Mouse (Mus musculus) stomach, embryonic 14.5 days (tissue): ENCODE measurements around the gene Sbf1. TPM values are rescaled to one million over a fixed set of nuclear protein-coding genes. Genes with fewer than 3 reads are reported as not detected.

ENCODE experiments used
- ATAC-seq: fragments of 200-750 bp; cut with Nextera tagmentation; 2 replicates; pipeline ENCODE4 v1.8.0; 2017; ENCODE audit warnings: low read depth, moderate TSS enrichment; ENCODE audit not compliant: insufficient number of reproducible peaks, insufficient read depth, low FRiP score
- H3K27ac ChIP-seq: fragments of 300-500 bp; sonication (generic); 2 replicates; pipeline ENCODE4 v1.5.1; 2014; ENCODE audit warnings: mild to moderate bottlenecking, low read length, moderate library complexity, mixed read lengths
- H3K27me3 ChIP-seq: fragments of 300-500 bp; sonication (generic); 2 replicates; pipeline ENCODE4 v1.6.1; 2014; ENCODE audit warnings: low read length, control low read depth, mixed read lengths; ENCODE audit not compliant: control insufficient read depth, insufficient read depth
- H3K36me3 ChIP-seq: fragments of 300-500 bp; sonication (generic); 2 replicates; pipeline ENCODE4 v1.6.1; 2014; ENCODE audit warnings: mild to moderate bottlenecking, control low read depth, low read length, moderate library complexity, mixed read lengths; ENCODE audit not compliant: control insufficient read depth, insufficient read depth
- H3K4me1 ChIP-seq: fragments of 300-500 bp; sonication (generic); 2 replicates; pipeline ENCODE4 v1.6.1; 2014; ENCODE audit warnings: low read length, control low read depth, mixed read lengths; ENCODE audit not compliant: control insufficient read depth, insufficient read depth
- H3K4me2 ChIP-seq: fragments of 300-500 bp; sonication (generic); replicated peaks from 2 replicates; pipeline ENCODE4 v1.6.1; 2014; ENCODE audit warnings: low read depth, low read length, control low read depth
- H3K4me3 ChIP-seq: fragments of 300-500 bp; sonication (generic); 2 replicates; pipeline ENCODE4 v1.5.1; 2014; ENCODE audit warnings: low read depth, low read length, control low read depth
- H3K9ac ChIP-seq: fragments of 300-500 bp; sonication (generic); replicated peaks from 2 replicates; pipeline ENCODE4 v1.6.1; 2014; ENCODE audit warnings: low read depth, mild to moderate bottlenecking, control low read depth, low read length, moderate library complexity, mixed read lengths
- H3K9me3 ChIP-seq: fragments of 300-500 bp; sonication (generic); 2 replicates; pipeline ENCODE4 v1.6.1; 2016; ENCODE audit warnings: low read depth, low read length, control low read depth; ENCODE audit not compliant: control insufficient read depth
- WGBS: fragments of 180-500 bp; shearing (Covaris S2); extraction: QIAGEN DNeasy Blood & Tissue Kit; methylation state at CpG from one replicate; pipeline ENCODE4 v1.1.7; 2014; 5-methylcytosine and 5-hydroxymethylcytosine counted together
- polyA plus RNA-seq: library from polyadenylated mRNA; unstranded; fragments of >200 nt; fragmentation: Nextera tagmentation; extraction: Ambion mirVana; gene quantifications from 2 replicates; pipeline ENCODE4 v1.2.1, GENCODE M21; 2014

Gene Sbf1
- polyA plus RNA-seq, 1 experiment from 2014 or later = 63.0 TPM

DNA sequence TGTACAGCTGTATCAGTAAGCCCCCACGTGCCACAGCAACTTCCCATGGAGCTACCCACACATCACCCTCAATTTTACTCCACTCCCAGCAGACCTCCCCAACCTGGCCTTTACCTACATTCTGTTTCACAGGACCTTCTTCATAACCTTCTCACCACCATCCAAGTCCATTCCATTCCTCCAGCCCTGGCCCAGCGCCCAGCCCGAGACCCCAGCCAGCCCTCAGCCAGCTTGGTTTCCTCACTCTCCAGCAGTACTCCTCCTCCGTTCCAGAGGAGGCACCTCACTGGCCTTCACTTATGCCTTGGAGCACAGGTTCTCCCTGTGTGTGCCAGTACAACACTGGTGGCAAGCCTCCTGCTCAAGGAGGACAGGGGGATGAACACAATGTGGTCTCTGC, 1.8 kb downstream of the Sbf1 start:
- no peaks in the 10 kb centered on the region for H3K9me3 ChIP-seq
- 55% methylated on average over 4 of the region's 4 CpGs for WGBS
- H3K9ac ChIP-seq = no peak overlapping the region
- H3K4me1 ChIP-seq = peaks cover 21% of the 10 kb centered on the region
- no peaks in the 10 kb centered on the region for H3K27me3 ChIP-seq
- H3K4me3 ChIP-seq = no peak overlapping the region
- no peak overlapping the region for H3K27ac ChIP-seq
- no peaks in the 10 kb centered on the region for H3K36me3 ChIP-seq
- no peak for ATAC-seq
- 0 out of 2 replicates have a peak overlapping the region, but pooled peaks have one; percentile 75 for H3K4me2 ChIP-seq

GRCm38 (mm10) chr15:89309962-89310498, 5.1 kb downstream of the Sbf1 start:
- peaks cover 19% of the 10 kb centered on the region for H3K36me3 ChIP-seq
- no peak for ATAC-seq
- no peak overlapping the region for H3K9ac ChIP-seq
- H3K4me3 ChIP-seq = no peak overlapping the region
- no peak overlapping the region for H3K4me2 ChIP-seq
- peaks cover 21% of the 10 kb centered on the region for H3K4me1 ChIP-seq
- no peak overlapping the region for H3K27ac ChIP-seq
- WGBS = 71% methylated on average over 6 of the region's 6 CpGs
- no peaks in the 10 kb centered on the region for H3K9me3 ChIP-seq
- H3K27me3 ChIP-seq = no peaks in the 10 kb centered on the region

GRCm38 (mm10) chr15:89308406-89309139, 6.5 kb downstream of the Sbf1 start:
- Histone ChIP-seq H3K4me2 (no peak overlapping the region), H3K4me3 (no peak overlapping the region), H3K9ac (no peak overlapping the region), H3K27me3 (no peaks in the 10 kb centered on the region), H3K4me1 (peaks cover 13% of the 10 kb centered on the region; the same call in 1 of the 2 replicates), H3K36me3 (peaks cover 28% of the 10 kb centered on the region), H3K27ac (no peak overlapping the region), H3K9me3 (no peaks in the 10 kb centered on the region)
- ATAC-seq = no peak
- 80% methylated on average over 7 of the region's 7 CpGs for WGBS

GRCm38 (mm10) chr15:89307461-89307860, 7.7 kb downstream of the Sbf1 start:
- Histone ChIP-seq H3K9ac (no peak overlapping the region), H3K36me3 (peaks cover 39% of the 10 kb centered on the region), H3K4me2 (no peak overlapping the region), H3K9me3 (no peaks in the 10 kb centered on the region), H3K4me1 (peaks cover 2% of the 10 kb centered on the region; the same call in 1 of the 2 replicates), H3K4me3 (no peak overlapping the region), H3K27me3 (no peaks in the 10 kb centered on the region), H3K27ac (no peak overlapping the region)
- 91% methylated on average over 13 of the region's 13 CpGs for WGBS
- ATAC-seq = no peak

- H3K9me3 ChIP-seq = no peaks in the 10 kb centered on the region
- H3K9ac ChIP-seq = no peak overlapping the region
- 79% methylated on average over 1 of the region's 1 CpGs for WGBS
- H3K4me1 ChIP-seq = no peaks in the 10 kb centered on the region
- peaks cover 53% of the 10 kb centered on the region for H3K36me3 ChIP-seq
- H3K4me2 ChIP-seq = no peak overlapping the region
- H3K27ac ChIP-seq = no peak overlapping the region
- no peak for ATAC-seq
- no peak overlapping the region for H3K4me3 ChIP-seq
- H3K27me3 ChIP-seq = no peaks in the 10 kb centered on the region
These were observed 9.1 kb downstream of the Sbf1 start for GRCm38 (mm10) chr15:89305966-89306365.

GRCm38 (mm10) chr15:89300600-89300999, 14.5 kb downstream of the Sbf1 start:
- Histone ChIP-seq H3K9ac (no peak overlapping the region), H3K4me3 (no peak overlapping the region), H3K4me2 (no peak overlapping the region), H3K9me3 (no peaks in the 10 kb centered on the region), H3K27ac (no peak overlapping the region), H3K36me3 (peaks cover 67% of the 10 kb centered on the region), H3K27me3 (no peaks in the 10 kb centered on the region), H3K4me1 (no peaks in the 10 kb centered on the region)
- 95% methylated on average over 8 of the region's 8 CpGs for WGBS
- no peak for ATAC-seq

DNA sequence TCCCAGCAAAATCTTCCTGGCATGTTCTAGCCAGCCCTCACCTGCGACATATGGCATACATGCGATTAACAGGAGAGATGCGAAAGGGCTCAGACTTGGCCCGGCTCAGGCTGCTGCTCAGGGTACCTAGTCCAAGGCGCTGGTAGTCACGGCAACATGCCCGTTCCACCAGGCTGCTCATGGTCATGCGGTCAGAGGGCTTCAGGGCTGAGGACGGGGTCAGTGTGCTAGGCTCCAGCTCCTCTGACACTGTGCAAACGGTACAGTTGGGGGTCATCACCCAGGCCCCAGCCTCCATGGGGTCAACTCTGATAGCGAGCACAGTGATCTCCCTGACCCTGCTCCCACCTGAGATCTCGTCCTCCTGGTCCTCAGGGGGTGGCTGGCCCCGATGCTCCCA, 14.9 kb downstream of the Sbf1 start:
- no peak for ATAC-seq
- Histone ChIP-seq H3K4me2 (no peak overlapping the region), H3K9me3 (no peaks in the 10 kb centered on the region), H3K9ac (no peak overlapping the region), H3K27me3 (no peaks in the 10 kb centered on the region), H3K36me3 (peaks cover 71% of the 10 kb centered on the region), H3K4me1 (no peaks in the 10 kb centered on the region), H3K27ac (no peak overlapping the region), H3K4me3 (no peak overlapping the region)
- 92% methylated on average over 13 of the region's 13 CpGs for WGBS

DNA sequence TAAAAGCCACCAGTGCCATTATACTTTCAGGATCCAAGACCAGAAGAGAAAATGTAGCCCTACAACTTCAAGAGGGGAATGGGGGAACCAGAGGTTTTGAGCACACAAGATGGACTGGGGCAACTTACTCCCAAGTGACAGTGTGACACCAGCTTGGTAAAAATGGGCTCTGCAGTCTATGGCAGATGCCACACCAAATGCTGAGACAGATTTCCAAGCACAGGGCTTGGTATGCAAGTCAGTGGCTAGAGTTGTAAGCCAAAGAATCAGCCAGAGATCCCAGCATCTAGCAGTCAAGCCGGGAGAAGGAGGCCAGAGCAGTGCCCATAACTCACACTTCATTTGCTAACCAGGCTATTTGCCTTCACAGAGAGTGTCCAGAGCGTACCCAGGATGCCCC, 17.4 kb downstream of the Sbf1 start:
- H3K36me3 ChIP-seq = peaks cover 78% of the 10 kb centered on the region

More for the DNA sequence above, 17.4 kb downstream of the Sbf1 start:
- ATAC-seq = no peak
- Histone ChIP-seq H3K4me2 (no peak overlapping the region), H3K9ac (no peak overlapping the region), H3K27me3 (no peaks in the 10 kb centered on the region), H3K4me1 (no peaks in the 10 kb centered on the region), H3K9me3 (no peaks in the 10 kb centered on the region), H3K27ac (no peak overlapping the region), H3K4me3 (no peak overlapping the region)
- 93% methylated on average over 2 of the region's 2 CpGs for WGBS
